Mouse (Mus musculus): ENCODE measurements around the gene Cabin1.

DNA sequence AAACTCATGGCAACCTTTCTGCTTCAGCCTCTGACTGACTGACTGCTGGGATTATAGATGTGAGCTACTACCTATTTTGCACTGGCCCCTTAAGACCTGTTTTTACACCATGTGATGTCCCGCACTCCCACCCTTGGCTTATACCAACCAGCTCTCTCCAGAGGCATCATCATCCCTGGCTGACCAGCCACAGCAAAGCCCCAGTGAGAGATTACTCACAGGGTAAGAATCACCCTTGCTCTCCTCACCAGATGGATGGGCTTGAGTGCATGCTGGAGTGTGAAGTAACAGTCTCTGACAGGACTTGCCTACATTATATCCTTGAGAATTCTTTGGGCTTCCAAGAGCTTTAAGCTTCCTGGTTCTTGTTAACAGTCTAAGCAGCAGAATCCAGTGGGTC, 94.2 kb downstream of the Cabin1 start:
- TF ChIP-seq CTCF (IDR thresholded peaks at IDR 0.05; ENCODE audit: extremely low read depth, insufficient read length, insufficient replicate concordance, low read depth, low read length) (no peak), POLR2A (IDR thresholded peaks at IDR 0.05; ENCODE audit: low read depth, low read length) (no peak)
